Mouse (Mus musculus) c-Kit-positive CD71-positive TER-119-negative erythroid progenitor cells, embryonic 14.5 days (primary cell): Measurements from ENCODE around the gene Mta3.
A peak's percentile ranks its signal among the peaks of the same experiment; 100 is the strongest.

ENCODE experiments used
- DNase-seq: peaks from one replicate; pipeline ENCODE4 v3.0.0-alpha.2; 2013; ENCODE audit warnings: low read depth

The Mta3 gene

DNA sequence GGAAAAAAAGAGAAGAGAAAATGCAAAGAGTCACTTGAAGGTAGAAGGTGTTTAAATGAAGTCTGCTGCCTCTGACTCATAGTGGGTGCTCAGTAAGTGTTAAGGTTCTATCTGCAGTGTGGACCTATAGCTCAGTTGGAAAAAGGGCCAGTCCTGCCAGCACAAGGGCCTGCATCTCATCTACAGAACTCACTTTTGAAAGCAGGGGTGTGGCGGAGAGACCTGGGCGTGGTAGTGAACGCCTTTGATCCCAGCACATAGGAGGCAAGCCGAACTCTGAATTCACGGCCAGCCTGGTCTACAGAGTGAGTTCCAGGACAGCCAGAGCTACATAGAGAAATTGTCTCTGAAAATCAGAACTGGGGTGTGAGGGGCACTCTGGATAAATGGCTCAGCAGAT, 104.3 kb downstream of the Mta3 start:
- DNase-seq: peak; percentile 54

DNA sequence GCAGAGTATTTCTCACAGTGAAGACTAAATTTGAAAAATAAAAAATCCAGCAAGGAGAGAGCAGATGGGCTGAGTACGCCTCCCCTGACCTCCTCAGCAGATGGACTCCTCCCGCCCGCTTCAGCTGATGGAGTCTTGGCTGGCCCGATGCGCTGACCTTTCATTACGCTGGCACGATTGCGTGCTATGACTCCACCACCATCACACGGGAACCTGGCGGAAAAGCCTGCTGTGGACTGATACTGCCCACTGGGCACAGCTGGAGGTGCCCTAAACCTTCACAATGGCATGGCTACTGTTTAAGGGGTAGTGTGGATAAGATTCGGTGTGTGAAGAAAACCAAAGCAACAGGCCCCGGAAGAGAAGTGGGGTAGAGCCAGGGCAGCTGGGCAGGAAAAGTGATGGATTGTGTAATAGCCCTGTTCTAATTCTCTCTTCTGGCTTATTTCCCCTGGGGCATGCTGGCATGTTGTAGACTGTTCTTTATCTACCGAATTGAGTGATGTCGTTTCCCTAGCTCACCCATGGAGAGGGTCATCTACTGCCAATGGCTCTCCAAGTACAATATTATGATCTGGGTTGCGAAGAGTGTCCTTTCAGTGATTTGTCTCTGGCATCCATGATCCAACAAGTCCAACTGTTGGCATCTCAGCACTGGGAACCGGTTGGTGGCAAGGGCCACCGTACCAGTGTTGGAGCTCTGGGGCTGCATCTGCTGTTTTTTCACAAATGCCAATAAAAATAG, 106.4 kb downstream of the Mta3 start:
- no peak for DNase-seq

DNA sequence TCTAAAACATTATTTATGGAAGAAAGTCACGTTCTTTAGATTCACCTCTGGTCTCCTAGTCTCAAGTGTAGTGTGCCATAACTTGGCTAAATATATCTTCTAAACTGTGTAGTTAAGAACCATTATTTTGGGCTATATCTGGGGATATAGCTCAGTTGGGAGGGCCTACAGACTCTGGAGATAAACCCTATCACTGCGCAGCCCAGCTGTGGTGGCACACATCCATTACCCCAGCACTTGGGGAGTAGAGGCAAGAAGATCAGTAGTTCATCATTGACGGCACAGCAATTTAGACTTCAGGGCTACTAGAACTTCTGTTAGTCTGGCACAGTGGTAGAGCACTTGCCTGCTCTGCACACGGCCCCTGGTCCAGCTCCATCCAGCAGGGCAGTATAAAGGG, 107.1 kb downstream of the Mta3 start:
- no peak for DNase-seq

- no peak for DNase-seq
Observed at GRCm38 (mm10) chr17:83816996-83817395, 111.0 kb downstream of the Mta3 start.

- DNase-seq: no peak
Observed at GRCm38 (mm10) chr17:83819503-83819902, 113.5 kb downstream of the Mta3 start.

DNA sequence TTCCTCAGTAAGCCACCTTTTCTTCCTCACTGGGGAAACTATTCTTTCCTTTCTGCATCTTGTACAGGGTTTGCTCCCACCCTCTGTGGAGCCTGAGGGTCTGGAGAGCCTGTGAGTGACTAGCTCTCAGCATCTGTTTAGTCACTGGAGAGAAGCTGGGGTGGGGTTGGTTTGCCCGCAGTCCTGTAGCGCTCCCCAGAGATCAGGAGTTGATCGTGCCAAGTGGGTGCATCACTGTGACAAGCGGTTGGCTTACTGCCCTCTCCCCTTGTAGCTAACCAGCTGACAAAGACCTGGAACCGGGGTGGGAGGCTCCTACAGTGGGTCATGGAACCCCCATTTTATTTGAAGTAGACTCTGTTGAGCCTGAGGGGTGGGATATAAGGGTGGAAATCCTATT, 114.7 kb downstream of the Mta3 start:
- no peak for DNase-seq

GRCm38 (mm10) chr17:83821876-83822275, 115.9 kb downstream of the Mta3 start:
- DNase-seq: no peak

GRCm38 (mm10) chr17:83823835-83824234, 117.9 kb downstream of the Mta3 start:
- no peak for DNase-seq

- no peak for DNase-seq
Observed at GRCm38 (mm10) chr17:83829356-83829755, 123.4 kb downstream of the Mta3 start.

DNA sequence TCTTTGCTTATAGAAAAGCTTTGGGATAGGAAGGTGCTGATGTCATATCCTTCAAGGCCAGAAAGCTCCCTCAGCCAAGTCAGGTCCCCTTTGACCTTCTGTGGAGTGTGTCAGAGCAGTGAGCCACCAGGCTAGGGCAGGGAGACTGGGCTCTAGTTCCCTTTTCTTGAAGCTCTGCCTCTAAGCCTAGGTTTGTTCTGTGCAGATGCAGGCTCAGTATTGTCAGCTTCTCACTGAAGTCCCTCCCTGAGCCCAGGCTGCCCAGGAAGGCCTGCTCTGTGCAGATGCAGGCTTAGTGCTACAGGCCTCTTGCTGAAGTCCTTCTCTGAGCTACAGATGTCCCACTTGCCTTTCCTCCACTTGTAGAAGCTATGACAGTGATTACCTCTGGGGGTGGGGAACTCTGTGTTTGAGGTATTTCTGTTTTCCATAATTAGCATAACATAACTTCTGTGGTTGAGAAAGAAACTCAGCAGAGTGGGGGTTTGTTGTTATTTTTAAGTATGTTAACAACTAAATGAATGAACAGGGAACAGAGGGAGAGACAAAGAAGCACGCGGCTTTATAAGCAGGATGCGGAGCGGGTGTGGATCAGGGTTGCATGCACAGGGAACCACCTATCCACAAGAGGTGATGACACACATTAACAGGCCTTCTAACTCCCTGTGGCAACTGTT, 124.8 kb downstream of the Mta3 start:
- DNase-seq: no peak

- DNase-seq: no peak
Observed at GRCm38 (mm10) chr17:83834120-83834519, 128.2 kb downstream of the Mta3 start.

DNA sequence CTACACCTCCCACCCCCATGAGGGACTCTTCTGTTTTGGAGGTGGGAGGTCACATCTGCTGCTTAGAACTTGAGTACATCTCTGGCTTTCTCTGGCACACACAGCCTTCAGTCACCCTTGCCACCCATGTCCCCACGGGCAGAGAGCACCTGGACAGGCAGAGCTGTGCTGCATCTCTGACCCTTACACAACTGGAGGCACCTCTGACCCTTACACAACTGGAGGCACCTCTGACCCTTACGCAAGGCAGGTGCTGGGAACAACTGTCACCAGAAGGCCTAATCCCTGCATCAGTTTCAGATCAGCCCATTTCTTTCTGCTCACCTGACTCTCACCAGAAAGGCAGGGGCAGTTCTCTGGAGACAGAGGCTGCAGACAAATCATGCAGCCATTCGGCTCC, 130.1 kb downstream of the Mta3 start:
- no peak for DNase-seq

DNA sequence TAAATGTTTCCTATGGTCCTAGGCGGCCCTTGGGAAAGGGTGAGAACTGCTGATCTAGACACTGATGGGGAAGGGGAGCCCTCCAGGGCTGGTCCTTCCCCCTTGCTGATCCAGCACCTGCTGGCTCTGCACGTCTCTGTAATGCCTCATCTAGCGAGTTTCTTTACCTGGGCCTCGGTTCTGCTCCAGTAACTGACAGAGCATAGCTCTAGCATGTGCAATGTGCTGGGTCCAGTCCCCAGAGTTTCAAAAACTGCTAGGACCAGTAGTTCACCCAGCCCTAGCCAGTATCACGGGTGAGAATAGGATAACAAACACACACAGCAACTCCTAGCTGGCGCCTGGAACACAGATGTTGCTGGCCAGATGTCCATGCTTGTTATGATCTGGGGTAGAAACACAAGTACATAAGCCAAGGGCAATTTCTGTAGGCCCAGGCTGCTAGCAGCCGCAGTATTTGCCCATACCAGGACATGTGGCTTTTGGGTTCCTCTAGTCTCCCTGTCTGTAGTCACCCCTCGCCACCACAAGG, 131.8 kb downstream of the Mta3 start:
- no peak for DNase-seq

DNA sequence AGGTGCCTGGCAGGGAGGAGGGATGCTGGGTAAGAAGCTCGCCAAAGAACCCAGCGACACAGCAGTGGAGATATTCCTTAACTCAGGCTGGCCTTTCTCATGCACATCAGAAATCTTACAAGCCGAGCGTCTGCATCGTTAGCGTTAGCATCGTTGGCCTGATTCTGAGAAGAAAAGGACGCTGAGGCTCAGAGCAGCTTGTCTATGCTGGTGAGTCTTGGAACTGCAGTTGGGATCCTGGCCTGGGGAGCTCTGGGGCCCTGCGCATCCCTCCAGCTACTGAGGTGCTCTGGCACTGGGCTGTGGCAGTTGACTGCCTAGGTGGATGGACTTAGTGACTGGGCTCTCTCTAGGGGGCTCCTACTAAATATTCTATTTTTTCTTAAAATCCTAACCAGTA, 133.2 kb downstream of the Mta3 start:
- DNase-seq: no peak

DNA sequence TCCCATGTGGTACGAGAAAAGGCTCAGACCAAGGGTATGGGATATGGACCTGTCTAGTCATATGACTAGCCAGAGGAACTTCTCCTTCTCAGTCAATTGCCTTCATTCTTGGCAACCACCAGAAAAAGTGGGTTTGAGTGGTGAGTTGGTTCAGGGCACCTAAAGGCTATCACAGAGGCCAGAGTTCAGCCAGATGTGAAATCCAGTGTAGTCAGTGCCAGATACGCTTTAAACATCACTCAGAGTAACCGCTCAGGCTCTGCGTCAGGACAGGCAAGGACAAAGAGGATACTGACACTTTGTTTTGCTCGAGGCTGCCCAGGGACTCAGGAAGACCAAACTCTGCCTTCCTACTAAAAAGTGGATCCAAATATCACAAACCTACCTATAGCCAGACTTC, 135.0 kb downstream of the Mta3 start:
- DNase-seq: no peak

DNA sequence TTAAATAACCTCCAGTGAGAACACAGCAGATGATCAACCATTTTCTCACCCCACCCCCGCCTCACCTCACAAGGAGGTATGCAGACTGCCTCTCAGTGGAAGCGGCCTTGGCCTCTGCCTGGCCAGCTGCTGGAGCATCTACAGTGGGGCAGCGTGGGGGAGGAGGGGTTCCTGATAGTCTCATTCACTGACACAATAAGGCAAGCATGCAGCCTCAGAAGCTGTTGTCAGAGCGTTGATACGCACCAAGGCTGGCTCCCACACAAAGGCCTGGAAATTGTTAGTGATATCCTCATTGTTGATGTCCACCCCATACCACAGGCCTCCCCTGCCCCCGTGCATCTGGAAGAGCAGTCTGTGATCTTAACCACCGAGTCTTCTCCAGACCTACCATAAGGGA, 137.8 kb downstream of the Mta3 start:
- DNase-seq: no peak

- no peak for DNase-seq
Observed at GRCm38 (mm10) chr17:83845538-83845937, 139.6 kb downstream of the Mta3 start.

GRCm38 (mm10) chr17:83846301-83847021, 140.5 kb downstream of the Mta3 start:
- no peak for DNase-seq

DNA sequence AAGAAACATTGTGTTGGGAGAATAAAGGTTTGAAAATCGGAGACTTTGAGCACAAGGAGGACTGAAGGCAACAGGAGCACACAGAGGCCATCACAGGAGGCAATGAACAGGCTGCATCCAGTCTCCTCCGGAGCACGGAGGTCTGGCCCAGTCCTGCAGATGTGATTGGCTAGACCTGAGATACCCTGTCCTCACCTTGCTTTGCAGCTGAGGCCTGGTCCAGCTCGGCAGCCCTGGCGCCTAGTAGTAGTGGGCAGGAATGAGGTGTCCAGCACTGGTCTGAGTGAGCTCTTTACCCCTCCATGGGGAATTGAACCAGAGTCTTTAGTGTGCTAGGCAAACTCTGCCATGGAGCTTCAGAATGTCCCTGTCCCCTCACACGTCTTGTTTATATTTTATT, 141.1 kb downstream of the Mta3 start:
- no peak for DNase-seq

- no peak for DNase-seq
Observed at GRCm38 (mm10) chr17:83847815-83848214, 141.9 kb downstream of the Mta3 start, which contains the start of gene Haao. Gene Haao, minus strand, starts transcription at chr17:83847963.

DNA sequence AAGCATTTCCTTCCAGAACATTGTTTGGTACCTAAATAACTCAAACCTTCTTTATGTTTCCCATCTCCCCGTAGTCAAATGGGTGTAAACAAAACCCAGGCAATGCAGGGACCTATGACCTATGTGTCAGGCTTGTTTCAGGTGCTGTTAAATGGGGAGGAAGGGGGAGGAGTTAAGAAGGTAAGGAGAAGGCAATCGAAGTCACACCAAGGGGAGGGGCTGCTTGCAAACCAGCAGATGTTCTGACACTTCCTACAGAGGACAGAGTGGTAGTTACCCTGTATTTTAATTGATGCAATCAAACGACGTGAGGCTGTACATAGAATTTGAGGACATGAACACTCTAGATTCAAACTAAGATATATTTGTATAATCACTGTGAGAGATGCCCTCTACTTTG, 142.5 kb downstream of the Mta3 start:
- no peak for DNase-seq

DNA sequence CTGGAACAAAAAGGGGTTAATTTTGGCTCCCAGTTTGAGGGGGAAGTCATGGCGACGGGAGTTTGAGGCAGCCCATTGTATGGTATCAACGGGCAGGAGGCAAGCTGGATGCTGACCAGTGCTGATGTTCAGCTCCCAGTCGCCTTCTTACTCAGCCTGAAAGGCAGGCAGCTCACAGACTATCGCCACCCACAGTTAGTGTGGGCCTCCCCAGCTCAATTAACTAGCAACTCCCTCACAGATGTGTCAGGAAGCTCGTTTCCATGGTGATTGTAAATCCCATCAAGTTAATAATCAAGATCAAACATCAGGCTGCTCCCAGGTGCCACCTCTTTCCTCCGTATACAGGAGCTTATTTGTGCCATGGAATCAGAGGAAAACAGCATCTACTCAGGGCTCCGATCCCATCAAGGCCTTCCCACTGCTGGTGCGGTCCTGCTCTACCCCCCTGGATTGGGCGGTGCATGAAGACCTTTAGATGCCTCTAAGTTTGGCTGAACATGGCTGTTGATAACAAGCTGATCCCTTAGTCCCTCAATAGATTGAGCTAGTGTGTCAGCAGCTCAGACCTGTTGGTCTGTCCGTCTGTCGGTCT, 143.2 kb downstream of the Mta3 start:
- no peak for DNase-seq
